Mouse (Mus musculus) embryo, embryonic 11.5 days (tissue): Measurements from ENCODE around the gene Gm44965.

Source experiments
- DNase-seq: peaks from one replicate; pipeline ENCODE4 v3.0.0-alpha.2; 2012; ENCODE audit warnings: low read depth, low spot score

Gm44965 gene

DNA sequence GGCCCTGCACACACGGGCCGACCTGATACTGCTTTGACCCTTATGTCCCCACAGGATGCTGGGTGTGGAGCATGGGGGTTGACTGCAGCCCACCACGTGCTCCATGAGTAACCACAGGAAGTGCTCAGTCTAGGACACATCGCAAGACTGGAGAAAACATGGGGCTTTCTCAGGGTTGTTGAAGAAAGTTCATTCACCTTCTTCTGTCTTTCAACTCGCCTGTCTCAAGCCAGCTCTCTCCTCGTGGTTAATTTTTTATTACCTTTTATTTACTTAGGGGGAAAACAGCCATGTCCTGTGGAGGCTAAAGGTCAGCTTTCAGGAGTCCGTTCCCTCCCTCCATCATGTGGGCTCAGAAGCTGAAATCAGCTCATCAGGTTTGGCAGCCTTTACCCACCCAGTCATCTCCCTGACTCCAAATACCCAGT lies 72.4 kb downstream of the Gm44965 start:
- DNase-seq = no peak

DNA sequence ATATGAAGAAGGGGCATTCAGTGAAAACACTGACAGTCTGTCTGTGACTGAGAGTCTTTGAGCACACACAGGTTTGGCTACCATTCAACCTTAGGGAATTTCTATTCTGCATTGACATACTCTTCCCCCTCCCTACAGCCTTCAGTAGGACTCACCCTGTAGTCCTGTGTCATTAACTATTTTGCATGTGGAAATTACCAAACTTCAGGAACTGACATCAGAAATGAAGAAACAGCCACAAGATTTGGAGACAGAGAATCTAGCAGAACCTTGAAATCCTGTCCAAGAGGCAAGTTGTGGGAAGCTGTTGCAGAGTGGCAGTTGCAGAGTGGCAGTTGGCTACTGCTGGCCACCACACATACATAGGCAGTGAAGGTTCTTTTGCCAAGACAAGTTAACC lies 74.3 kb downstream of the Gm44965 start:
- DNase-seq = no peak
